Mouse (Mus musculus) thymus, adult 2 months (tissue): ENCODE data around the gene Nhlrc4.

Source experiments
- CTCF ChIP-seq: fragments of 200-500 bp; IDR thresholded peaks from 2 replicates; pipeline ENCODE4 v1.5.1; 2012; ENCODE audit warnings: mild to moderate bottlenecking, control low read depth, low read length, moderate library complexity, borderline replicate concordance; ENCODE audit not compliant: control insufficient read depth, poor library complexity, insufficient read depth; ENCODE audit errors: extremely low read depth
- POLR2A ChIP-seq: fragments of 200-500 bp; IDR thresholded peaks from 2 replicates; pipeline ENCODE4 v1.6.1; 2012; ENCODE audit warnings: mild to moderate bottlenecking, low read length, control low read depth, moderate library complexity; ENCODE audit not compliant: control insufficient read depth, poor library complexity, insufficient read depth; ENCODE audit errors: extremely low read depth

DNA sequence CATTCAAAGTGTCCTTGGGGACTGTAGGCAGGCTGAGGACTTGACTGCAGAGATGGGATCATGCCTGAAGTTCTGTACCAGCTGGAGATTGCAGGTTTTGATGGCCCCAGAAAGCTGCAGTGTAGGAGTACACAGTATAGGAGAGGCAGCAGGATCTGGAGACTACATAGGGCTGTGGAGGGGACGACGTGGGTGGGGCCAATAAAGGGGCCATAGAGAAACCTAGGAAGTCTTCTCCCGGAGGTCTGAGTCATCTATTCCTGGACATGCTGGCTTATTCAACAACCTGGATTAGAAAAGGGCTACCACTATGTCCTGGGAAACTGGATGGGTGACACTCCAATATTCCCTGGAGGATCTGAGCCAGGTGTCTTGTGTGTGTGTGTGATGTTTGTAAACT, 11.0 kb upstream of the Nhlrc4 start:
- TF ChIP-seq CTCF (no peak), POLR2A (no peak)
